Mouse (Mus musculus): ENCODE measurements around the gene Akap8l. TPM values are rescaled to one million over a fixed set of nuclear protein-coding genes. Genes with fewer than 3 reads are reported as not detected.
A peak's percentile ranks its signal among the peaks of the same experiment; 100 is the strongest.

The Akap8l gene
- polyA plus RNA-seq, 1 experiment from 2014 or later = 93.0 TPM

DNA sequence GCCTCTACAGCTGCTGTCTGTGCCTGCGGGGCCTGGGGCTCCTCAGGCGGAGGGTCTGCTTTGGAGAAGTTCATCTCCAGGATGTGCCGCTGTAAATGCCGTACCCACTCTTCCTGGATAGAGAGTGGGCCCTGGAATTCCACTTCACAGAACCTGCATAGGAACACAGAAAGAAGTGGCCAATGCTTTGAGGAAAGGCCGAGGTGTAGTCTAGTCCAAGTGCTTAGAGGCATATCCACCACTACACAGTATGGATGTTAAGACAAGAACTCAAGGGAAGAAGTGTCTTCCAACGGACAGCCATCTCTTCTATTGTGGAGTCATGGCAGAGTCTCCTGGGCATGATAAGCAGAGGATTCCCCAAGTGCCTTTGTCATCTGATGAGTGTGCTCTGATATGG lies 4.6 kb upstream of the Akap8l start:
- no peak for DNase-seq (ENCODE audit: low spot score)
- H3K27me3 ChIP-seq (replicated peaks; ENCODE audit: low read depth, poor library complexity, severe bottlenecking) = no peaks in the 10 kb centered on the region
- H3K9me3 ChIP-seq = no peaks in the 10 kb centered on the region
- no peak overlapping the region for H3K4me3 ChIP-seq
- peaks cover 72% of the 10 kb centered on the region for H3K36me3 ChIP-seq (replicated peaks)
- H3K4me1 ChIP-seq = 0 out of 2 replicates have a peak, but pooled peaks cover 6% of the 10 kb centered on the region
- 88% methylated on average over 6 of the region's 6 CpGs for WGBS
- H3K27ac ChIP-seq (replicated peaks) = no peak overlapping the region

DNA sequence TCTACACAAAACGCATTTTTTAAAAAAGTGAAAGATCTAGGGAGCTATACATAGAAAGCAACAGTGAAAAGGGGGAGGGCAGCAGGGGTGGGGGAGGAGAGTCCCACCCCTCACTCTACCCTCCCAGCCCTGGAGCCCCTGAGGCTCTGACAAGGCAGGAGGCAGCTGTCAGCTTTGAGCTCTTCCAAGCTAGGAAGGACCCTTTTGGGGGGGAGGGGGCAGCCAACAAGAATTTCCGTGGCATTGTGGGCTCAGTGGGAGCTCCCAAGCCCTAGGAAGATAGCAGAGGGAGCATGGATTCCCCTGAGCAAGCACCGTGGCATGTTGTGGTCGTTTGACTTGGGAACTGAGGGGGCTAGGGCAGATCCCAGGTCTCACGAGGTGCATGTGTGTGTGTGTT lies 3.8 kb upstream of the Akap8l start:
- 57% methylated on average over 5 of the region's 5 CpGs for WGBS
- no peak for DNase-seq (ENCODE audit: low spot score)
- Histone ChIP-seq H3K9me3 (no peaks in the 10 kb centered on the region), H3K27ac (replicated peaks) (no peak overlapping the region), H3K27me3 (replicated peaks; ENCODE audit: low read depth, poor library complexity, severe bottlenecking) (no peaks in the 10 kb centered on the region), H3K4me3 (no peak overlapping the region), H3K36me3 (replicated peaks) (peaks cover 63% of the 10 kb centered on the region), H3K4me1 (peaks cover 14% of the 10 kb centered on the region)

DNA sequence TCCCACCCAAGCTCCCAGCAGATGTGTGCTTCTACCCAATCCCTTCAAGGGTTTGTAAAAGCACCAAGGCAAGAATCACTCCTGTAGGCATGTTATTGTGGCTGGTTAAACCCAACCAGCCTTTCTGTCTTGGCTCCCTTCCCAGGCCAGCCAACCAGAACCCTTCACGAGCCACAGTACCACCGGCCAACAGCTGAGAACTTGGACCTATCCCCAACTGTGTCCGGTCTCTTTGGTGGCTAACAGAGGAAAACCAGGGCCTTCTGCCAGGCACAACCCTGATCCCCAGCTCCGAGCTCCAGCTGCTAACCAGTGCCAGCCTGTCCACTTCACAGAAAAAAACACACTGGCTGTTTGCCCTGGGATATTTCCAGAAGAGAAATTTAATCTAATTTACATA lies 3.3 kb upstream of the Akap8l start:
- Histone ChIP-seq H3K27me3 (replicated peaks; ENCODE audit: low read depth, poor library complexity, severe bottlenecking) (no peaks in the 10 kb centered on the region), H3K27ac (replicated peaks) (no peak overlapping the region), H3K36me3 (replicated peaks) (peaks cover 58% of the 10 kb centered on the region), H3K4me3 (no peak overlapping the region), H3K9me3 (no peaks in the 10 kb centered on the region), H3K4me1 (peaks cover 19% of the 10 kb centered on the region)
- no peak for DNase-seq (ENCODE audit: low spot score)
- 81% methylated on average over 4 of the region's 4 CpGs for WGBS

DNA sequence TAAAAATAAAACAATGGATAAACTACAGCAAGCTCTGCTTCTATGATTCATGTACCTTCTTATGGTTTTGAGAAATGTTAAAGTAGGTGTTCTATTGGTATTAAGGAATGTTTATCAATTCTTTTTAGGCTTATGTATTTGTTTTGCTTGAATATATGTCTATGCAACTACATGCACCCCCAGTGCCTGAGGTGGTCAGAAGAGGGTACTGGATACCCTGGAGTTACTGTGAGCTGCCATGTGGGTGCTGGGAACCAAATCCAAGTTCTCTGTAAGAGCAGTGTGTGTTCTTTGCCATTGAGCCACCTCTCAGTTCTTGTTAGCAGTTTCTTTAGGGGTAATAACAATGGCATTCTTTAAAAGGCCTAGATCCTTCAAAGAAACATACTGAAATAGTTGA lies 1.3 kb upstream of the Akap8l start:
- DNase-seq (ENCODE audit: low spot score) = no peak
- peaks cover 38% of the 10 kb centered on the region for H3K36me3 ChIP-seq (replicated peaks)
- no peak overlapping the region for H3K27ac ChIP-seq (replicated peaks)
- no peaks in the 10 kb centered on the region for H3K27me3 ChIP-seq (replicated peaks; ENCODE audit: low read depth, poor library complexity, severe bottlenecking)
- H3K4me3 ChIP-seq = no peak overlapping the region; the same call in 1 of the 2 replicates
- peaks cover 21% of the 10 kb centered on the region for H3K4me1 ChIP-seq
- no peaks in the 10 kb centered on the region for H3K9me3 ChIP-seq

GRCm38 (mm10) chr17:32351269-32351668 lies 862 bp upstream of the Akap8l start:
- DNase-seq (ENCODE audit: low spot score) = no peak
- 73% methylated on average over 3 of the region's 3 CpGs for WGBS

DNA sequence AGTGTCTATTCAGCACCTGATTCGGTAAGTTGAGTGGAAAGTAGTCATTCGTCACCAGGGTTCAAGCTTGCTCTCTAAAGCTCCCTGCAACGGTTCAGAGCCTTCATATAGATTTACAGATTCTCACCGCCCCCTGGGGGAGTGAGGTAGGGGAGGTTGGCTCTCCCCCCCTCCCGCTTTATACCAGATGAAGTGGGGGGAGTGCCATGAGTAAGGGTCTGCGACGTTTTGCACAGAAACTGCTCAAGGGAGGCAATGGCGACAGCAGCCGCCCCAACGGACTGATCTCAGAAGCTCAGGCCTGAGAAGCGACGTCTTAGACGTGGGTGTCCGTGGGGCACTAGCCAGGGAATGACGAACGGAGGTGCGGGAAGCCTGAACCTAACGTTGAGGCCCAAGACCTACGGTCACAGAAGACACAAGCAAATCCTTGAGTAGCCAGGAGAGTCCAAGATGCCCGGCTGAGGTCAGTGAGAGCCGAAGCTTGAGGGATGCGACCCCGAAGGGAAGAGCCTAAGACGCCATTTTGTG lies 491 bp downstream of the Akap8l start:
- peaks cover 21% of the 10 kb centered on the region for H3K4me1 ChIP-seq
- under 1% methylated on average over 24 of the region's 24 CpGs for WGBS

More at GRCm38 (mm10) chr17:32351269-32351668, 862 bp upstream of the Akap8l start:
- no peak overlapping the region for H3K27ac ChIP-seq (replicated peaks)
- H3K36me3 ChIP-seq (replicated peaks) = peaks cover 34% of the 10 kb centered on the region
- peak overlapping the region; percentile 89 for H3K4me3 ChIP-seq
- H3K27me3 ChIP-seq (replicated peaks; ENCODE audit: low read depth, poor library complexity, severe bottlenecking) = no peaks in the 10 kb centered on the region
- H3K9me3 ChIP-seq = no peaks in the 10 kb centered on the region
- H3K4me1 ChIP-seq = peaks cover 21% of the 10 kb centered on the region

DNA sequence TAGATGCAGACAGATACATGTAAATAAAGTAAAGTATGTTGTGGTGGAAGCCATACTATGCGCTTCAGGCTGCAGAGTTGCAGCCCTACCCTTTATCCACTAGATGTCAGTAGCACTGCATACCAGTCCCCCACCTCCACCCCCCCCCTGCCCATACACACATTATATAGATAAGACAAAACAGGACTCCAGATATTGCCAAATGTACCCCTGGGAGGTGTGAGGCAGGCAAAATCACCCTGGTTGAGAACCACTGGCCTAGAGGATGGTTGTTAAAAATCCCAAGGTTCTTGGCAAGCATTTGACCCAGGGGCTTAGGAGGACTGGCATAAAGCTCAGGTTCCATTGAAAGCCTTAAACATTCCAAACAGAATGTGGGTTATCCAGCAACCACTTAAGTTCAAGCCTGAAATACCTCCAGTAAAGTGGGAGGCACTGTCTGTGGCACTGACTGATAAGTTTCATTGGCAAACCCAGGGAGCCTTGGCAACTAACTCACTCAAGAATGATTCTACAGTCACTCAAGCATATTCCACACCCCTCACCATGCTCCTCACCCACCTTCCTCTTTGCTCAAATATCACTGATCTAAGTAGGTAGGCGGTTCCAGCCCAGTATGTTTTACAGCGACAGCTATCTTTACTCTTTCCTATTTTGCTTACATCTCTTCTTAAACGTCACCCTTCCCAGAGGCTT lies 1.2 kb downstream of the Akap8l start:
- WGBS = 15% methylated on average over 4 of the region's 4 CpGs
- DNase-seq (ENCODE audit: low spot score) = peak; percentile 61
- no peaks in the 10 kb centered on the region for H3K9me3 ChIP-seq
- H3K27ac ChIP-seq (replicated peaks) = peak overlapping the region; percentile 90; the same call in 1 of the 2 replicates
- peaks cover 19% of the 10 kb centered on the region for H3K4me1 ChIP-seq
- H3K27me3 ChIP-seq (replicated peaks; ENCODE audit: low read depth, poor library complexity, severe bottlenecking) = no peaks in the 10 kb centered on the region
- peak overlapping the region; percentile 89 for H3K4me3 ChIP-seq
- H3K36me3 ChIP-seq (replicated peaks) = peaks cover 23% of the 10 kb centered on the region

More for the DNA sequence above, 491 bp downstream of the Akap8l start:
- Histone ChIP-seq H3K9me3 (no peaks in the 10 kb centered on the region), H3K27ac (replicated peaks) (peak overlapping the region; percentile 90), H3K27me3 (replicated peaks; ENCODE audit: low read depth, poor library complexity, severe bottlenecking) (no peaks in the 10 kb centered on the region), H3K4me3 (peak overlapping the region; percentile 89), H3K36me3 (replicated peaks) (peaks cover 23% of the 10 kb centered on the region)
- no peak for DNase-seq (ENCODE audit: low spot score)

GRCm38 (mm10) chr17:32348406-32348805 lies 2.0 kb downstream of the Akap8l start:
- Histone ChIP-seq H3K27ac (replicated peaks) (no peak overlapping the region), H3K27me3 (replicated peaks; ENCODE audit: low read depth, poor library complexity, severe bottlenecking) (no peaks in the 10 kb centered on the region), H3K9me3 (no peaks in the 10 kb centered on the region), H3K4me3 (no peak overlapping the region), H3K36me3 (replicated peaks) (peaks cover 23% of the 10 kb centered on the region), H3K4me1 (peaks cover 19% of the 10 kb centered on the region)
- no peak for DNase-seq (ENCODE audit: low spot score)
- 88% methylated on average over 2 of the region's 2 CpGs for WGBS

- 92% methylated on average over 1 of the region's 1 CpGs for WGBS
- H3K36me3 ChIP-seq (replicated peaks) = peaks cover 72% of the 10 kb centered on the region
- DNase-seq (ENCODE audit: low spot score) = no peak
Observed at GRCm38 (mm10) chr17:32341102-32341501, 9.3 kb downstream of the Akap8l start.

GRCm38 (mm10) chr17:32340110-32340509 lies 10.3 kb downstream of the Akap8l start:
- Histone ChIP-seq H3K36me3 (replicated peaks) (peaks cover 81% of the 10 kb centered on the region), H3K4me3 (no peak overlapping the region), H3K27me3 (replicated peaks; ENCODE audit: low read depth, poor library complexity, severe bottlenecking) (no peaks in the 10 kb centered on the region), H3K27ac (replicated peaks) (no peak overlapping the region), H3K9me3 (no peaks in the 10 kb centered on the region), H3K4me1 (no peaks in the 10 kb centered on the region)
- 71% methylated on average over 1 of the region's 1 CpGs for WGBS
- DNase-seq (ENCODE audit: low spot score) = no peak

More at GRCm38 (mm10) chr17:32341102-32341501, 9.3 kb downstream of the Akap8l start:
- no peaks in the 10 kb centered on the region for H3K9me3 ChIP-seq
- H3K27ac ChIP-seq (replicated peaks) = no peak overlapping the region
- H3K27me3 ChIP-seq (replicated peaks; ENCODE audit: low read depth, poor library complexity, severe bottlenecking) = no peaks in the 10 kb centered on the region
- no peaks in the 10 kb centered on the region for H3K4me1 ChIP-seq
- no peak overlapping the region for H3K4me3 ChIP-seq

DNA sequence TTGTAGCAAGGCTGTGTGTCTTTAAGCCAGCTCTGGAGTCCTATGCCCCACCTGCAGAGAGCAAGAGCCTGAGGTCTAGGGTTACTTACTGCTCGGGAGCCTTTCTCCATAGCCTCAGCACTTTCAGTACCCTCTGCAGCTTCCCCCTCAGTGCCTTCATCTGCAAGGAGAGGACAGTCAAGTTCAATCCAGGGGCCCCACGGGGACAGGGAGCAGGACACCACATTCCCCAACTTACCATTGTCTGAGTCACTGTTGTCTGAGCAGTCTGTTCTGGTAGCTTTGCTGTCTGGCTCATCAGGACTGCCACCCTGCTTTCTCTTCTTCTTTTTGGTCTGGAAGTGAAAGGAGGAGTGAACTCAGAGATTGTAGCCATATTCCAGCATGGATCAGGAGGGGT lies 14.5 kb downstream of the Akap8l start:
- no peaks in the 10 kb centered on the region for H3K27me3 ChIP-seq (replicated peaks; ENCODE audit: low read depth, poor library complexity, severe bottlenecking)
- H3K4me3 ChIP-seq = no peak overlapping the region
- 81% methylated on average over 2 of the region's 2 CpGs for WGBS
- no peaks in the 10 kb centered on the region for H3K4me1 ChIP-seq
- H3K27ac ChIP-seq (replicated peaks) = no peak overlapping the region
- DNase-seq (ENCODE audit: low spot score) = no peak
- no peaks in the 10 kb centered on the region for H3K9me3 ChIP-seq
- H3K36me3 ChIP-seq (replicated peaks) = peaks cover 88% of the 10 kb centered on the region

DNA sequence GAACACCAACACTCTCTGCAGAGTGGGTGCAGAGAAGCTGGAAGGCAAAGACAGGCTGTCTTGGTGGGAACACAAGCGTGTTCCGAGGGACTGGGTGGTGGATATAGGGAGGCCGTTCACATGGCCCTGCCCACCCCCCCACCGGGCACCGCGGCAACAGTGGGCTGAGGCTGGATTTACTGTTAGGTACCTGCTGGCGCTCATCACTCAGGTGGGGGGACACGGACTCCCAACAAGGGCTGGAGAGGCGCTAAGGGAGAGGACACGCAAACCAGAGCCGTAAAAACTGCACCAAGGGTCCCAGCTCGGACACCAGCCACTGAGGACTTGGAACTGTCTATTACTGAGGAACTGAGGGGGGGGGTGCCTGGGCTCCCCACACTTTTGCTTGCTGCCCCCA lies 15.5 kb downstream of the Akap8l start:
- H3K36me3 ChIP-seq (replicated peaks) = peaks cover 92% of the 10 kb centered on the region
- DNase-seq (ENCODE audit: low spot score) = no peak
- no peak overlapping the region for H3K4me3 ChIP-seq

GRCm38 (mm10) chr17:32333675-32334303 lies 16.6 kb downstream of the Akap8l start:
- no peaks in the 10 kb centered on the region for H3K27me3 ChIP-seq (replicated peaks; ENCODE audit: low read depth, poor library complexity, severe bottlenecking)
- WGBS = 90% methylated on average over 31 of the region's 31 CpGs
- no peak overlapping the region for H3K27ac ChIP-seq (replicated peaks)
- H3K36me3 ChIP-seq (replicated peaks) = peaks cover 96% of the 10 kb centered on the region
- no peak for DNase-seq (ENCODE audit: low spot score)
- H3K4me1 ChIP-seq = no peaks in the 10 kb centered on the region
- no peaks in the 10 kb centered on the region for H3K9me3 ChIP-seq
- H3K4me3 ChIP-seq = 0 out of 2 replicates have a peak overlapping the region, but pooled peaks have one; percentile 13

More for the DNA sequence above, 15.5 kb downstream of the Akap8l start:
- Histone ChIP-seq H3K27ac (replicated peaks) (no peak overlapping the region), H3K27me3 (replicated peaks; ENCODE audit: low read depth, poor library complexity, severe bottlenecking) (no peaks in the 10 kb centered on the region), H3K4me1 (no peaks in the 10 kb centered on the region), H3K9me3 (no peaks in the 10 kb centered on the region)
- 93% methylated on average over 12 of the region's 12 CpGs for WGBS
